Mouse (Mus musculus) heart, embryonic 10.5 days (tissue): ENCODE results near the gene Prdm11. TPM values are rescaled to one million over a fixed set of nuclear protein-coding genes. Genes with fewer than 3 reads are reported as not detected.
A peak's percentile ranks its signal among the peaks of the same experiment; 100 is the strongest.

Source experiments
- DNase-seq: peaks from one replicate; pipeline ENCODE4 v3.0.0-alpha.2; 2017; ENCODE audit warnings: low spot score
- H3K27ac ChIP-seq: fragments of 300-500 bp; sonication (generic); 2 replicates; pipeline ENCODE4 v1.5.1; 2016; ENCODE audit warnings: mild to moderate bottlenecking
- H3K27me3 ChIP-seq: fragments of 300-500 bp; sonication (generic); 2 replicates; pipeline ENCODE4 v1.6.1; 2016; ENCODE audit warnings: mild to moderate bottlenecking; ENCODE audit not compliant: poor library complexity, insufficient read depth, severe bottlenecking
- H3K36me3 ChIP-seq: fragments of 300-500 bp; sonication (generic); 2 replicates; pipeline ENCODE4 v1.6.1; 2016; ENCODE audit warnings: mild to moderate bottlenecking, moderate library complexity
- H3K4me1 ChIP-seq: fragments of 300-500 bp; sonication (generic); 2 replicates; pipeline ENCODE4 v1.6.1; 2016; ENCODE audit warnings: mild to moderate bottlenecking
- H3K4me3 ChIP-seq: fragments of 300-500 bp; sonication (generic); 2 replicates; pipeline ENCODE4 v1.5.1; 2016; ENCODE audit warnings: mild to moderate bottlenecking, moderate library complexity
- H3K9me3 ChIP-seq: fragments of 300-500 bp; sonication (generic); 2 replicates; pipeline ENCODE4 v1.6.1; 2016; ENCODE audit warnings: mild to moderate bottlenecking, moderate library complexity
- WGBS: fragments of 180-500 bp; shearing (Covaris S2); methylation state at CpG from one replicate; pipeline ENCODE4 v1.1.7; 2016; 5-methylcytosine and 5-hydroxymethylcytosine counted together
- polyA plus RNA-seq: library from polyadenylated mRNA; unstranded; fragments of >200 nt; fragmentation: Nextera tagmentation; extraction: Ambion mirVana; gene quantifications from 2 replicates; pipeline ENCODE4 v1.2.1, GENCODE M21; 2016

Prdm11 gene
- polyA plus RNA-seq, 1 experiment from 2014 or later = 4.5 TPM

GRCm38 (mm10) chr2:93040841-93041240 lies 5.1 kb downstream of the Prdm11 start:
- DNase-seq = no peak
- 0 out of 2 replicates have a peak, but pooled peaks cover under 1% of the 10 kb centered on the region for H3K27me3 ChIP-seq
- H3K4me3 ChIP-seq = no peak overlapping the region
- 68% methylated on average over 7 of the region's 7 CpGs for WGBS
- H3K36me3 ChIP-seq = no peaks in the 10 kb centered on the region
- peaks cover 71% of the 10 kb centered on the region for H3K4me1 ChIP-seq
- H3K9me3 ChIP-seq = no peaks in the 10 kb centered on the region
- H3K27ac ChIP-seq = peak overlapping the region; percentile 54; the same call in 1 of the 2 replicates

- Histone ChIP-seq H3K36me3 (no peaks in the 10 kb centered on the region), H3K9me3 (no peaks in the 10 kb centered on the region), H3K4me1 (peaks cover 77% of the 10 kb centered on the region), H3K27ac (no peak overlapping the region), H3K27me3 (0 out of 2 replicates have a peak, but pooled peaks cover 4% of the 10 kb centered on the region), H3K4me3 (no peak overlapping the region)
- 88% methylated on average over 5 of the region's 5 CpGs for WGBS
- no peak for DNase-seq
Observed at GRCm38 (mm10) chr2:93039706-93040105, 6.3 kb downstream of the Prdm11 start.

- Histone ChIP-seq H3K27ac (no peak overlapping the region), H3K9me3 (no peaks in the 10 kb centered on the region), H3K4me1 (peaks cover 70% of the 10 kb centered on the region), H3K4me3 (no peak overlapping the region), H3K27me3 (0 out of 2 replicates have a peak, but pooled peaks cover 4% of the 10 kb centered on the region), H3K36me3 (no peaks in the 10 kb centered on the region)
- 64% methylated on average over 3 of the region's 3 CpGs for WGBS
- DNase-seq = no peak
Observed at GRCm38 (mm10) chr2:93039043-93039442, 6.9 kb downstream of the Prdm11 start.

- no peak for DNase-seq
- Histone ChIP-seq H3K4me3 (peak overlapping the region; percentile 5; the same call in 1 of the 2 replicates), H3K27ac (peak overlapping the region; percentile 45), H3K4me1 (peaks cover 66% of the 10 kb centered on the region), H3K36me3 (no peaks in the 10 kb centered on the region), H3K27me3 (0 out of 2 replicates have a peak, but pooled peaks cover 4% of the 10 kb centered on the region), H3K9me3 (no peaks in the 10 kb centered on the region)
- WGBS = 24% methylated on average over 7 of the region's 7 CpGs
Observed at GRCm38 (mm10) chr2:93035631-93036030, 10.3 kb downstream of the Prdm11 start.

- Histone ChIP-seq H3K4me3 (no peak overlapping the region), H3K27ac (0 out of 2 replicates have a peak overlapping the region, but pooled peaks have one; percentile 6), H3K9me3 (no peaks in the 10 kb centered on the region), H3K36me3 (no peaks in the 10 kb centered on the region), H3K4me1 (peaks cover 79% of the 10 kb centered on the region), H3K27me3 (0 out of 2 replicates have a peak, but pooled peaks cover 4% of the 10 kb centered on the region)
- DNase-seq = no peak
- WGBS = 71% methylated on average over 11 of the region's 11 CpGs
Observed at GRCm38 (mm10) chr2:93032651-93033050, 13.3 kb downstream of the Prdm11 start.

- 0 out of 2 replicates have a peak, but pooled peaks cover 4% of the 10 kb centered on the region for H3K27me3 ChIP-seq
- no peaks in the 10 kb centered on the region for H3K9me3 ChIP-seq
- WGBS = 79% methylated on average over 8 of the region's 8 CpGs
- no peak for DNase-seq
- H3K4me1 ChIP-seq = peaks cover 78% of the 10 kb centered on the region
- H3K4me3 ChIP-seq = no peak overlapping the region
- no peaks in the 10 kb centered on the region for H3K36me3 ChIP-seq
- peak overlapping the region; percentile 10; the same call in 1 of the 2 replicates for H3K27ac ChIP-seq
Observed at GRCm38 (mm10) chr2:93032049-93032448, 13.9 kb downstream of the Prdm11 start.

- no peak for DNase-seq
Observed at GRCm38 (mm10) chr2:93031021-93031420, 14.9 kb downstream of the Prdm11 start.

GRCm38 (mm10) chr2:93030101-93030500 lies 15.9 kb downstream of the Prdm11 start:
- H3K27ac ChIP-seq = peak overlapping the region; percentile 62; the same call in 1 of the 2 replicates
- H3K4me1 ChIP-seq = peaks cover 73% of the 10 kb centered on the region

More at GRCm38 (mm10) chr2:93031021-93031420, 14.9 kb downstream of the Prdm11 start:
- Histone ChIP-seq H3K27me3 (0 out of 2 replicates have a peak, but pooled peaks cover 4% of the 10 kb centered on the region), H3K27ac (0 out of 2 replicates have a peak overlapping the region, but pooled peaks have one; percentile 36), H3K36me3 (no peaks in the 10 kb centered on the region), H3K9me3 (no peaks in the 10 kb centered on the region), H3K4me3 (no peak overlapping the region), H3K4me1 (peaks cover 81% of the 10 kb centered on the region)
- WGBS = 62% methylated on average over 9 of the region's 9 CpGs

GRCm38 (mm10) chr2:93029267-93030060 lies 16.5 kb downstream of the Prdm11 start:
- no peak for DNase-seq
- no peaks in the 10 kb centered on the region for H3K27me3 ChIP-seq
- no peaks in the 10 kb centered on the region for H3K36me3 ChIP-seq
- H3K27ac ChIP-seq = peak overlapping the region; percentile 56
- H3K4me1 ChIP-seq = peaks cover 69% of the 10 kb centered on the region
- no peaks in the 10 kb centered on the region for H3K9me3 ChIP-seq
- H3K4me3 ChIP-seq = peak overlapping the region; percentile 33; the same call in 1 of the 2 replicates
- 38% methylated on average over 14 of the region's 14 CpGs for WGBS

More at GRCm38 (mm10) chr2:93030101-93030500, 15.9 kb downstream of the Prdm11 start:
- no peaks in the 10 kb centered on the region for H3K27me3 ChIP-seq
- H3K4me3 ChIP-seq = no peak overlapping the region
- H3K9me3 ChIP-seq = no peaks in the 10 kb centered on the region
- no peaks in the 10 kb centered on the region for H3K36me3 ChIP-seq
- no peak for DNase-seq
- WGBS = 75% methylated on average over 6 of the region's 6 CpGs

- Histone ChIP-seq H3K36me3 (peaks cover 4% of the 10 kb centered on the region; the same call in 1 of the 2 replicates), H3K9me3 (no peaks in the 10 kb centered on the region), H3K27me3 (no peaks in the 10 kb centered on the region), H3K4me1 (peaks cover 69% of the 10 kb centered on the region), H3K27ac (peak overlapping the region; percentile 56; the same call in 1 of the 2 replicates), H3K4me3 (peak overlapping the region; percentile 33; the same call in 1 of the 2 replicates)
- 65% methylated on average over 6 of the region's 6 CpGs for WGBS
- no peak for DNase-seq
Observed at GRCm38 (mm10) chr2:93028865-93029264, 17.1 kb downstream of the Prdm11 start.

GRCm38 (mm10) chr2:93027713-93028112 lies 18.3 kb downstream of the Prdm11 start:
- 83% methylated on average over 7 of the region's 7 CpGs for WGBS
- no peak overlapping the region for H3K4me3 ChIP-seq
- peaks cover 66% of the 10 kb centered on the region for H3K4me1 ChIP-seq
- DNase-seq = no peak
- H3K36me3 ChIP-seq = peaks cover 16% of the 10 kb centered on the region
- H3K9me3 ChIP-seq = 0 out of 2 replicates have a peak, but pooled peaks cover 5% of the 10 kb centered on the region
- H3K27ac ChIP-seq = peak overlapping the region; percentile 25; the same call in 1 of the 2 replicates
- no peaks in the 10 kb centered on the region for H3K27me3 ChIP-seq

GRCm38 (mm10) chr2:93024431-93024830 lies 21.5 kb downstream of the Prdm11 start:
- DNase-seq = no peak
- Histone ChIP-seq H3K9me3 (peaks cover 11% of the 10 kb centered on the region; the same call in 1 of the 2 replicates), H3K27ac (no peak overlapping the region), H3K4me3 (no peak overlapping the region), H3K27me3 (no peaks in the 10 kb centered on the region), H3K4me1 (peaks cover 33% of the 10 kb centered on the region), H3K36me3 (peaks cover 22% of the 10 kb centered on the region)
- WGBS = 82% methylated on average over 3 of the region's 3 CpGs

GRCm38 (mm10) chr2:93018854-93019253 lies 27.1 kb downstream of the Prdm11 start:
- 69% methylated on average over 5 of the region's 5 CpGs for WGBS
- Histone ChIP-seq H3K27ac (peak overlapping the region; percentile 38; the same call in 1 of the 2 replicates), H3K4me3 (no peak overlapping the region), H3K36me3 (peaks cover 18% of the 10 kb centered on the region), H3K4me1 (peaks cover 28% of the 10 kb centered on the region), H3K9me3 (peaks cover 11% of the 10 kb centered on the region; the same call in 1 of the 2 replicates), H3K27me3 (no peaks in the 10 kb centered on the region)
- no peak for DNase-seq
